Mouse (Mus musculus): Measurements from ENCODE around the gene Abce1.

Abce1 gene

GRCm38 (mm10) chr8:79639586-79640451 lies 71.7 kb downstream of the Abce1 start, which contains the start of gene Otud4:
Gene Otud4, plus strand, starts transcription at chr8:79639618.
- DNase-seq: peak; percentile 55

DNA sequence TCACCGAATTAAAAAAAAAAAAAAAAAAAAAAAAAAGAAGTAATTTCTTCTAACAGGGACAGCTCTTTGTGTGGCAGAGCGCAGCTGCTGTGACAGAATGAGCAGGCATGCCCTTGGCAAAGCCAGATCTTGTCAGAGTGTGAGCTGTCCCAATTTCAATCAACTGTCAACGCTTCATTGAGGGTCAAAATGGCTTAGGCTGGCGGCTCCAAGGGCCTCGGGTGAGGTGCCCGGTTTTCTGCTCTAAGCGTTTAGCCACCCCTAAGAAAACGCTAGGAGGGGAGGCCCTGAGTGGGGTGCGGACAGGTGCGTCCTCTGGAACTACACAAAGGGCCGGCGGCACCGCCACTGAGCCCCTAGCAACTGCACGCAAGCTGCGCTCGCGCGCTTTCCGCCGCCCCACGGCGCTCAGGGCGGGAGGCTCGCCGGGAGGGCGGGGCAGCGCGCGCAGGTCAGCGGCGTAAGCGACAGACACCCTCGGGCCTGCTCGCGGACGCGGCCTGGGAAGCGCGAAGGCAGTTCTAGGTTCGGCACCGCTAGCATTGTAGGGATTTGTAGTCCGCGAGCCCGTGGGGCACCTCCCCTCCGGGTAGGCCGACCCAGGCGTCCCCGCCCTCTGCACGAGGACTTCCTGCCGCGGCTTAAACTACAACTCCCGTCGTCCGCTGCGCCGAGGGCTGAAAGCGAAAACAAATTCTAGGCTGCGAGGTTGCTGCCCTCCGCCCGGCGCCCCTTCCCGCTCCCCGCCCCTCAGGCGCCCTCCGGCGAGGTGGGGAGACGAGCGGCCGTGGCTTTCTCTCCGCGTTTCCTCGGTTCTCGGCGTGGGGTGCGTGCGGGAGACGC lies 72.6 kb downstream of the Abce1 start:
- DNase-seq: peak; percentile 95

- no peak for DNase-seq
These were observed 73.4 kb downstream of the Abce1 start for GRCm38 (mm10) chr8:79638001-79638706.

DNA sequence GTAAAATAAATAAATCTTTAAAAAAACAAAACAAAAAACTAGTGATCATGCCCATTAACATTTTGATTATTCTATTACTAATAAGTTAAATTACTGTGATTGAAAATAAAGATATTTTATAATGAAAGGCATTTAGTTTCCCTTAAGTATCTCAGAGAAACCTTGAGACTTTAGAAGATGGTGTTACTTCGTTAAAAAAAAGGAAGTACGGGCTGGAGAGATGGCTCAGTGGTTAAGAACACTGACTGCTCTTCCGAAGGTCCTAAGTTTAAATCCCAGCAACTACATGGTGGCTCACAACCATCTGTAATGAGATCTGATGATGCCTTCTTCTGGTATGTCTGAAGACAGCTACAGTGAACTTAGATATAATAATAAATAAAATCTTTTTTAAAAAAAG lies 74.3 kb downstream of the Abce1 start:
- DNase-seq: no peak

- no peak for DNase-seq
These were observed 75.4 kb downstream of the Abce1 start for GRCm38 (mm10) chr8:79636151-79636550.

DNA sequence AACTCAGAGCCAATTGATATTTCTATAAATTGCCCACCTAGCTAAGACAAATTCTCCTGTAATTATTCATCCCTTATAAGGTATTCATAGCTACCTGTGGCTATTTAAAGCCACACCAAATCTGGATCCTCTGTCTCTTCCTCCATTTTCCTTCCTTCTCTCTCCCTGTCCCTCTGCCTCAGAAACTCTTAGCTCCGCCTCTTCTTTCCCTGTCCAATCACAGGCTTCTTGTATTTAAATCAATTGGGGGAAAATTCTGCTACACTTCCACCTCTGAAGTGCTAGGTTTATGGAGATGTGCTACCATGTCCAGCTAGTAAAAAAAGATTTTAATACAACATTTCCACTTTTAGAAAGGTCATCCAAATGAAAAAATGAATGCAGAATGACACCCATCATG lies 76.0 kb downstream of the Abce1 start:
- no peak for DNase-seq
